Mouse (Mus musculus): ENCODE data around the gene Egr4.

Egr4 gene

GRCm38 (mm10) chr6:85496976-85497375 is 16.4 kb downstream of the Egr4 start:
- DNase-seq (ENCODE audit: low spot score), result no peak

- DNase-seq (ENCODE audit: low spot score), result no peak
Observed at GRCm38 (mm10) chr6:85491606-85492005, 21.8 kb downstream of the Egr4 start.

GRCm38 (mm10) chr6:85490252-85490651 is 23.1 kb downstream of the Egr4 start:
- DNase-seq (ENCODE audit: low spot score), result no peak

GRCm38 (mm10) chr6:85489717-85490116 is 23.7 kb downstream of the Egr4 start:
- no peak for DNase-seq (ENCODE audit: low spot score)

- DNase-seq (ENCODE audit: low spot score), result no peak
Observed at GRCm38 (mm10) chr6:85488510-85488909, 24.9 kb downstream of the Egr4 start.

DNA sequence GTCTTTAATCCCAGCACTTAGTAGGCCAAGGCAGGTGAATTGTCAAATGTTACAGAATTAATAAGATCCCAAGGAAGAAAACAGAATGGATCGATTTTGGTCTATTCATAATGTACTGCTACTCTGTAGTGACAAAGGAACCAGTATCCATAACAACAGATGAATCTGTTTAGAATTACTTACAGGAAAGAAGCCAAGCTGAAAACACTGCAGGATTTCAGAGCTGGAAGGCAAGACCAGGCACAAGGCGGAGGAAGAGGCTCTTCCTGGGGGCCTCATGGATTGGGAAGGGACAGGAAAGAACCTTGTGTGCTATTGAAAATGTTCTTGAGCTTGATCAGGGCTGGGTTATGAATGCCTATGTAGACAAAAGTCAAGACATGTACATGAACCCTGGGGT is 27.7 kb downstream of the Egr4 start:
- DNase-seq (ENCODE audit: low spot score), result no peak

- DNase-seq (ENCODE audit: low spot score), result no peak
Observed at GRCm38 (mm10) chr6:85483843-85484721, 29.3 kb downstream of the Egr4 start.

GRCm38 (mm10) chr6:85480685-85481084 is 32.7 kb downstream of the Egr4 start:
- DNase-seq (ENCODE audit: low spot score), result no peak

GRCm38 (mm10) chr6:85479979-85480378 is 33.4 kb downstream of the Egr4 start:
- DNase-seq (ENCODE audit: low spot score), result no peak

DNA sequence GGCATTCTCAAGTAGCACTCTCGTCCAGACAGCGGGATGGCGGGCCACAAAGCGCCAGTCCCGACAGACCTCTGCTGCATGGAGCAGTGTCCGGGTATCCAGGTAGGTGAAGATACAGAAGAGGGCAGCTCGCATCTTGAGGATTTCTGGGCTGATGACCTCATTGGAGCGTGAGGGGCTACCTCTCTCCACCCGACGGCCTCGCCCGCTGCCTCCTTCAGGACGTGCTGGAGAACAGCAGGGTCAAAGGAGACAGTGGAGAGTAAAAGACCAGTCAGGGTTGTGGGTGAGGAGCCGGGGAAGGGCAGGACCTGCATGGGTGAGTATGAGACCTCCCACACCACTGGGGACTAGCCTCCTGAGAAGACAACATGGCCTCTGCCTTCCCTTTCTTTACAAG is 35.0 kb downstream of the Egr4 start:
- DNase-seq (ENCODE audit: low spot score), result no peak

- DNase-seq (ENCODE audit: low spot score), result no peak
Observed at GRCm38 (mm10) chr6:85477366-85477917, 35.9 kb downstream of the Egr4 start.

DNA sequence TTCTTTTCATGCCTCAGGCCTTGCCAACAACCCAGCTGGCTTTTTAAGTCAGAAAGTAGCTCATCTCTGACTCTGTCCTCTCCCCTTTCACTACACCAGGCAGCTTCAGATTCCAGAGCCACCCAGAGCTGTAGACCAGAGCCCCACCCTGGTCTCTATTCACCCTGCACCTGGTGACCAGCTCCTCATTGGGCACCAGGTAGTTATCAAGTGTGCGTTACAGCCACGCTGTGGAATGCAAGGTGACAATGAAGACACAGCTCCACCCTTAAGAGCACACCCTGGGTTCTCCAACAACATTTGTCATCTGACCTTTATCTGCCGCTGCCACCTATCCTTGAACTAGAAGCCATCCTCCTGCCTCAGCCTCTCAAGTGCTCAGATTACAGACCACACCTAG is 37.8 kb downstream of the Egr4 start:
- no peak for DNase-seq (ENCODE audit: low spot score)

DNA sequence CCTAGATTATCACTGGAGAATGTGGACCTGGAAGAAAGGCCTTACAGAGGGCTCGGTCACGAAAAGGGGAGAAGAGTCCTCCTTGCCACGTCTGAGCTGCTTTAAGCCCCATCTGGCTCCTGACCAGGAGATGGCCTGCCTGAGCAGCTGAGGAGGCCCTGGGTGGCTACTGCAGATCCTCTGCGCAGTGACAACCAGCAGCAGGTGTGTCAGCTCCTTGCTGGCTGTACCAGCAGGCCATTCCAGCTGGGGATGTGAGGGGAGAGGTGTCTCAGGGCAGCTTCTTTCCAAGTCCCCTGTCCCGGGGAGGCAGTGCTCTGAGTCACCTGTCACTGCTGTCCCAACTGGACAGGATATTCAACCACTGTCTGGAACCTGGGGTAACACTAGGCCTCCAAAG is 40.8 kb downstream of the Egr4 start:
- DNase-seq (ENCODE audit: low spot score), result no peak

DNA sequence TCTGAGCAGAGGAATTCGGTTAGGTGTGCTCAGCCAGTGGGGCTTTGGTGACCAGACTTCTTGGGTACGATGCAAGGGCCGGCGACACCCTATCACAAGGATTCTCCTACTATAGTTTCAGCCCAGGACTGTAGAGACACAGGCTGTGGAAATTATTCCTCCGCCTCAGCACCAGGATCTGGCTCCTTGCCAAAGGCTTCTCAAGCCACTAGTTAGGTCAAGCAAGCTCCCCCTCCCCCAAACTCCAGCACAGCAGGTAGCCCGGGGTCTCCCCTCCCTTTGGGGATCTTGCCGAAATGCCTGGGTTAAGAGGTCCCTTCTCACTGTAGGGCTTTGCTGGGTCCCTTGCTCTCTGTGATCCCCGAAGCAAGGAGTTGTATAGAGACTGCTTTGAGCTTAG is 41.4 kb downstream of the Egr4 start:
- DNase-seq (ENCODE audit: low spot score), result no peak

- DNase-seq (ENCODE audit: low spot score), result no peak
Observed at GRCm38 (mm10) chr6:85469660-85470430, 43.5 kb downstream of the Egr4 start.

DNA sequence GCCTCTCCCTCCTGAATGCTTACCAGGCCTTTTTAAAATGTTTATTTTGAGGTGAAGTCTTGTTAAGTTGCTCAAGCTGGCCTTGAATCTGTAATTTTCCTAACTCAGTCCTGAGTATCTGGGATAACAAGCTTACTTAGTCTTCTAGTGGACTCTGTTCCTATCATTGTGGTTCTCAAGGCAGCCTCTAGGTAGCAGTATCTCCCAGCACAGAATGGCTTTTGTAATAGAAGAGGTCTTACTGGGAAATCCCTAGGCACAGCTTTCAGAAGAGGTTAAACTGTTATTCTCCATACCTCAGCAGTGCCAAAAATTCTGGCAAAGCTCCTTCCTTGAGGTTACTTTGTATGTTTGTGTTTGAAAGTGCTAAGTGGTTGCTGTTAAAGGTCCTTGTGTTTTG is 48.0 kb downstream of the Egr4 start:
- no peak for DNase-seq (ENCODE audit: low spot score)
